Mouse (Mus musculus) E14TG2a.4 (cell line): ENCODE results near the gene Axin2.

ENCODE experiments used
- CTCF ChIP-seq: conservative IDR thresholded peaks from 2 replicates; pipeline ENCODE4 v1.5.1; 2014; ENCODE audit warnings: low read length
- NANOG ChIP-seq: IDR thresholded peaks from 2 replicates; pipeline ENCODE4 v1.6.1; 2014; ENCODE audit warnings: borderline replicate concordance, low read length, mixed read lengths

DNA sequence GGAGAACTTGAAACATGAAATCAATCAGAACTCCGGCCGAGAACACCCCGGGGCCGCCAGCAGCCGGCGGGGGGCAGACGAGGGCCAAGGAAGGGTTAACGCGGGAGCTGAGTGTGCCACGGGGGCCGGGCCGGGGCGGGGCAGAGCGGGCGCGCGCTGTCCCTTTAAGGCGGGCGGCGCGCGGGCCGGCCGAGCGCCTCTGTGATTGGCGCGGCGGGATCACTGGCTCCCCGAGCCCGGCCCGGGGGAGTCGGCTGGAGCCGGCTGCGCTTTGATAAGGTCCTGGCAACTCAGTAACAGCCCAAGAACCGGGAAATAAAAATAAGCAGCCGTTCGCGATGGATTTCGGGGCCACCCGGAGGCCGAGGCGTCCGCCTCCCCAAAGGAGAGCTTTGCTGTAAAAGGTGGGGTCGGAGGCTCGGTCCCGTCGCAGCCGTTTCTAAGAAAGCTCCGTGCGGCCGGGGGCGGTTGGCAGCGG is at the start of gene Axin2:
- TF ChIP-seq CTCF = no peak
- no peak for TF ChIP-seq NANOG
